Mouse (Mus musculus): ENCODE data around the gene Adgrg1.
A peak's percentile ranks its signal among the peaks of the same experiment; 100 is the strongest.
"Not testable (repeated sequence)": the region's sequence is repeated elsewhere in the genome, so short reads cannot be mapped to it uniquely, and the experiment has no call there.

Gene Adgrg1

DNA sequence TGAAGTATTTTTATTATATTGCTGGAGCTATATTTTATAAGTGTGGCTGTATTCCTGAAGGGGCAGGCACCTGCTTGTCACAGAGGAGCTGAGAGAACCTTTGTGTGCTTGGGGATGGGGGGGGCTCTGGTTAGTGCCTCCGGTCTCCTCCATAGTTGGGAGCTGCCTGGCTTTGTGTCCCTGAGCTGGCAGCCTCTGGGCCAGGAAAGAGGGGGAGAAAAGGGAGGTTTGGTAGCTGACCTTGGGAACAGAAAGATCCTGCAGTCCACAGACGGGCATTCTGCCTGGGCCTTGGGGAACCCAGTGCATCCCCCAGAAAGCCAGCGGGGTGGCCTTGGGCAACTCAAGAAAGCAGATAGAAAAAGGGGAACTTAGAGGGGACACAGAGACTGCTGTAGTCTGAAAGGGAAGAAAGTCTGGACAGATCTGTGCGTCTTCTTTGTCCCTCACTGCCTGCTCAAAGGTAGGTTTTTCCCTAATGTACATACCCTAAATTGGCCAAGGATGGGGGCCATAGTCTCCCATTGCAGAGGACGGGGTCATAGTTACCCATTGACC lies 20.9 kb downstream of the Adgrg1 start:
- DNase-seq (ENCODE audit: low spot score in 2 of 2) = peak in 1 of 2 experiments; percentile 63

GRCm38 (mm10) chr8:94996037-94996436 lies 21.5 kb downstream of the Adgrg1 start:
- DNase-seq (ENCODE audit: low spot score in 2 of 2) = no peak

- no peak for DNase-seq (ENCODE audit: low spot score in 2 of 2)
Observed at GRCm38 (mm10) chr8:94996899-94997856, 22.6 kb downstream of the Adgrg1 start.

GRCm38 (mm10) chr8:94997857-94998243 lies 23.3 kb downstream of the Adgrg1 start:
- DNase-seq (ENCODE audit: low spot score in 2 of 2) = no peak

DNA sequence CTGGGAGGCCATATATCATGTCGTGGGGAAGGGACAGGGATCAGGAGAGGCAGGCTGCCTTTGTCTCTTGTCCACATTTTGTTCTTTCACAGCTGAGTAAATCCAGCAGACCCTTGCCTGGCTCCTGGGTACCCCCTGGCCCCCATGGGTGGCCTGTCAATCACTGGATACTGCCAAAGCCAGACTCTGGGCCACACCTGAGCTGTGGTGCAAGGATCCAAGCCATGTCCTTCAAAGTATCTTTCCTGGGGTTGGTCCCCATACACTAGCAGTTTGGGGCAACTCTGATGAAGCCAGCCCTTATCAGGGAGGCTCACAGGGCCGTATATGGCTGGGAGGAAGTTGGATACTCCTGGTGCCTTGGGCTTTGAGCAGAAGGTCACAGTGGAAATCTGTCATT lies 23.9 kb downstream of the Adgrg1 start:
- DNase-seq (ENCODE audit: low spot score in 2 of 2) = no peak

DNA sequence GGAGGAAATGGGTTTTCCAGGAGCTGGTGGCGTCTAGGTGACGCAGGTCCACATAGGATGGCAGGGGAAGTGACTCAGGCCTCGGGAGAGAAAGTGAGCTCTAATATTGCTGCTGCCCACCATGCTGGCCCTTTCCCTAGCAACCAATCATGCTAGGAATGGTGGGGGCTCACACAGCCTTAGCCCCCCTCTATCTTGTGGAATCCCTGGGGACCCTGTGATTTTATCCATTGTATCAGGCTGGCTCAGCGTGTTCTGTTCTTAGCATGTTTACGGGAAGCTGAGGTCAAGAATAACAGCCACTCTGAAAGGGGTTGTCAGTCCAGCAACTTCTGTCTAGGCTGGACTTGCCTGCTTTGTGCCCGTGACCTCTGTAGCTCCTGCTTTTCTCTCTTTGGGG lies 24.5 kb downstream of the Adgrg1 start:
- no peak for DNase-seq (ENCODE audit: low spot score in 2 of 2)

DNA sequence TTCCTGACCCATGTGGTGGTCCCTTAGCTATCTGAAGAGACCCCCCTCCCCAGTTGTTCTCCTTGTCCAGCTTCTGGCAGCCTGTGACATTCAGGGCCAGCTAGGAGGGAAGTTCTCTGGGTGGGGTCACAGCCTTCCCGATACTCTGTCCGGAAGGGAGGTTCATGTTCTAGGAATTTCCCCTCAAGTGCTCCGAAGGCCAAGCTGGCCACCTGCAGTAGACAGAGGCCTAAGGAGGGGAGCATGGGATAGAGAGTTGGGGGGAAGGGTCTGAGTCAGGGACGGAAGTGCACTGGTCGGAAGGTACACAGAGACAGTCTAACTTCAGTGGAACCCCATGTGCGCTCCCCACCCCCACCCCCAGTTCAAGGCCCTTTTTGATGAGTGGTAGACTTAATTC lies 25.4 kb downstream of the Adgrg1 start:
- no peak for DNase-seq (ENCODE audit: low spot score in 2 of 2)

GRCm38 (mm10) chr8:95000684-95001083 lies 26.1 kb downstream of the Adgrg1 start:
- DNase-seq (ENCODE audit: low spot score in 2 of 2) = no peak

- no peak for DNase-seq (ENCODE audit: low spot score in 2 of 2)
Observed at GRCm38 (mm10) chr8:95001165-95001564, 26.6 kb downstream of the Adgrg1 start.

GRCm38 (mm10) chr8:95001655-95002054 lies 27.1 kb downstream of the Adgrg1 start:
- DNase-seq (ENCODE audit: low spot score in 2 of 2) = peak; percentile 69 to 73

GRCm38 (mm10) chr8:95002089-95002655 lies 27.6 kb downstream of the Adgrg1 start:
- no peak for DNase-seq (ENCODE audit: low spot score in 2 of 2)

GRCm38 (mm10) chr8:95012442-95012919 lies 37.9 kb downstream of the Adgrg1 start:
- no peak for DNase-seq (ENCODE audit: low spot score in 2 of 2)

DNA sequence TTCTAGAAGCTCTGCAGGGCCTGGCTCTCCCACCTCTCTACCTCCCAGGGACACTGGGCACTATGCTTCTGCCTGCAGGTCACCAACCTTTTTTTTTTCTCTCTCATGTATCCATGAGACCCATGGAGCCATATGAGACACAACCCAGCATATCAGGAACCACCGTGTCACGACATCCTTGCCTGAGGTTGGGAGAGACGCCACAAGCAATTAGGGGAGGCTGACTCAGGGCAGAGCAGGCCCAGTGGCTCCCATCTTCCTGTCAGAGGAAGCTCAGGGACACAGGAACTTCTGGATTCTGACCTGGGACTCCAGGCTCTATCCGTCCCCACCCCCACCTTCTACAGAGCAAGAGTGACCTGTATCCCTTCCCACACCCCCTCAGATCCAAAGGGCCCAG lies 41.3 kb downstream of the Adgrg1 start:
- DNase-seq (ENCODE audit: low spot score in 2 of 2) = no peak

- DNase-seq (ENCODE audit: low spot score in 2 of 2) = no peak
Observed at GRCm38 (mm10) chr8:95016684-95017083, 42.1 kb downstream of the Adgrg1 start.

- DNase-seq (ENCODE audit: low spot score in 2 of 2) = no peak
Observed at GRCm38 (mm10) chr8:95017451-95017850, 42.9 kb downstream of the Adgrg1 start, which contains the start of gene Adgrg3. TSS of gene Adgrg3 (plus strand) at chr8:95017692.

GRCm38 (mm10) chr8:95017969-95018635 lies 43.6 kb downstream of the Adgrg1 start:
- no peak for DNase-seq (ENCODE audit: low spot score in 2 of 2)

DNA sequence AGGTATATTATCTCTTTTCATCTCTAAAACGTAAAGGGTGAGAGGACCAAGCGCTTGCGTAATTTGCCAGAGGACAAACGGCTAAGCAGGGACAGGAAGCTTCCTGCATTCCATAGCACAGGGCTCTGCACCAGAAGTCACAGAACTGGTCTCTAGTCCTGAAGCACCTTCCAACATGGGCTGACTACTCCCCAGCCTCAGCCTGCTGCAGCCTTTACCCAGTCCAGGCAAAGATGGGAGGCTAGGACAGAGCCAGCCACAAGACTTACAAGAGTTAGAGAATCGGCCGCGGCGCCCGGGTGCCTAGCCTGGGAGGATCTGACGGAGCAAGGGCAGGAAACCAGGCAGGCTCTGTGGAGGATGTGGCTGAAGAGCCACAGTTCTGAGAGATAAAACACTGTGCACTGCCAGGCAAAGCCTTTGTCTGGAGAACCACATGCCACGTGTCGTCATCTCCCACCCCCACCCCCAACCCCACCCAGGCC lies 45.8 kb downstream of the Adgrg1 start:
- no peak for DNase-seq (ENCODE audit: low spot score in 2 of 2)

GRCm38 (mm10) chr8:95020821-95021220 lies 46.3 kb downstream of the Adgrg1 start:
- DNase-seq (ENCODE audit: low spot score in 2 of 2) = no peak

GRCm38 (mm10) chr8:95023201-95023600 lies 48.6 kb downstream of the Adgrg1 start:
- no peak for DNase-seq (ENCODE audit: low spot score in 2 of 2)

GRCm38 (mm10) chr8:95024387-95024786 lies 49.8 kb downstream of the Adgrg1 start:
- DNase-seq (ENCODE audit: low spot score in 2 of 2) = no peak

GRCm38 (mm10) chr8:95025421-95025820 lies 50.9 kb downstream of the Adgrg1 start:
- no peak for DNase-seq (ENCODE audit: low spot score in 2 of 2)

DNA sequence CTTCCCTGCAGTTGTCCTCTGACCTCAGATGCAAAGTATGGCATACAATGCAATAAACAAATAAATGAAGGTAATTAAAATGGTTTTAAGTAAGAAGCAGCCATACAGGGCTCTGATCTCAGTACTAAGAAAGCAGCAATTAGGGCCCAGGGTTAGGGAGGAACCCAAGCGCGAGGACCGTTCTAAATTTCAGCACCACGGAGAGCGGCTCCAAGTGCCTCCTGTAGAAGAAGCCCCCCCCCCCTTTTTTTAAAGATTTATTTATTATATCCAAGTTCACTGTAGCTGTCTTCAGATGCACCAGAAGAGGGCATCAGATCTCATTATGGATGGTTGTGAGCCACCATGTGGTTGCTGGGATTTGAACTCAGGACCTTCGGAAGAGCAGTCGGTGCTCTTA lies 53.8 kb downstream of the Adgrg1 start:
- DNase-seq (ENCODE audit: low spot score in 2 of 2) = not testable (repeated sequence)
